Mouse (Mus musculus): ENCODE results near the gene Adcy5. TPM values are rescaled to one million over a fixed set of nuclear protein-coding genes. Genes with fewer than 3 reads are reported as not detected.

Gene Adcy5
- polyA plus RNA-seq, 1 experiment, result not detected

GRCm38 (mm10) chr16:35200432-35201142 lies 45.9 kb downstream of the Adcy5 start:
- H3K4me3 ChIP-seq, result no peak overlapping the region
- no peak for TF ChIP-seq USF1 (IDR thresholded peaks at IDR 0.05; ENCODE audit: low read depth)
- no peak for TF ChIP-seq TCF12 (IDR thresholded peaks at IDR 0.05; ENCODE audit: insufficient read depth, poor library complexity, severe bottlenecking)
- no peak for TF ChIP-seq MAX (IDR thresholded peaks at IDR 0.05; ENCODE audit: low read depth)

GRCm38 (mm10) chr16:35201281-35201680 lies 46.6 kb downstream of the Adcy5 start:
- Histone ChIP-seq H3K79me2 (ENCODE audit: control insufficient read depth, insufficient read depth) (no peaks in the 10 kb centered on the region), H3K4me2 (ENCODE audit: low read depth) (no peak overlapping the region), H3K36me3 (ENCODE audit: control insufficient read depth, insufficient read depth) (no peaks in the 10 kb centered on the region), H3ac (ENCODE audit: control insufficient read depth, insufficient read length) (no peak overlapping the region), H3K4me3 (no peak overlapping the region), H3K27me3 (ENCODE audit: control insufficient read depth, insufficient read depth, insufficient read length) (peaks cover 37% of the 10 kb centered on the region)
- TF ChIP-seq TCF12 (IDR thresholded peaks at IDR 0.05; ENCODE audit: insufficient read depth, poor library complexity, severe bottlenecking) (no peak), POLR2A (IDR thresholded peaks at IDR 0.05; ENCODE audit: insufficient read length, low read depth) (no peak), MYOG (IDR thresholded peaks at IDR 0.05; ENCODE audit: control insufficient read depth in 1 of 3, insufficient read depth in 1 of 3, insufficient read length in 2 of 3, low read depth in 2 of 3) (no peak), CEBPB (IDR thresholded peaks at IDR 0.05; ENCODE audit: insufficient read depth, poor library complexity, severe bottlenecking) (no peak), MAX (IDR thresholded peaks at IDR 0.05; ENCODE audit: low read depth) (no peak), POLR2AphosphoS2 (IDR thresholded peaks at IDR 0.05; ENCODE audit: insufficient read length, low read depth) (no peak), REST (IDR thresholded peaks at IDR 0.05; ENCODE audit: insufficient read depth, insufficient read length) (no peak), USF1 (IDR thresholded peaks at IDR 0.05; ENCODE audit: low read depth) (no peak), E2F4 (IDR thresholded peaks at IDR 0.05; ENCODE audit: insufficient read depth) (no peak), TCF3 (IDR thresholded peaks at IDR 0.05; ENCODE audit: insufficient read length, low read depth) (no peak)

More at GRCm38 (mm10) chr16:35200432-35201142, 45.9 kb downstream of the Adcy5 start:
- Histone ChIP-seq H3K4me2 (ENCODE audit: low read depth) (no peak overlapping the region), H3K79me2 (ENCODE audit: control insufficient read depth, insufficient read depth) (no peaks in the 10 kb centered on the region), H3K36me3 (ENCODE audit: control insufficient read depth, insufficient read depth) (no peaks in the 10 kb centered on the region), H3ac (ENCODE audit: control insufficient read depth, insufficient read length) (no peak overlapping the region), H3K27me3 (ENCODE audit: control insufficient read depth, insufficient read depth, insufficient read length) (peaks cover 30% of the 10 kb centered on the region)

DNA sequence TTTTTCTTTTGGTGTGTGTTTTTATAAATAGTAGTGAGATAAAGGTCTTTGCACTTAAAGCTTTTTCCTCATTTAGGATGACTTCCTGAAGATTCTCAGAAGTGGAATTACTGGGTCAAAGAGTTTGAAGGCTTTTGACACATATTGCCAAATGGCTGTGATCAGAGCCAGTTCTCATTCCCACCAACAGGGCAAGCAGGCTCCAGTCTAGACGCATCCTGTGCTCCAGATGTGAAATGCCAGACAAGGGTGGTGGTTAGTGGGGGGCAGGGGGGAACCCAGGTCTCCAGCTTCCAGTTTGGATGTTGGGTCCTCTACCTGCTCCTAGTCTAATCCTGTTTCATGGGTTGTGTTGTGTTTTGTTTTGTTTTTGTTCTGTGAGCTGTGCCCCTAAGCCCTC lies 48.8 kb downstream of the Adcy5 start:
- H3K36me3 ChIP-seq (ENCODE audit: control insufficient read depth, insufficient read depth), result no peaks in the 10 kb centered on the region
- no peak overlapping the region for H3ac ChIP-seq (ENCODE audit: control insufficient read depth, insufficient read length)
- TF ChIP-seq MAX (IDR thresholded peaks at IDR 0.05; ENCODE audit: low read depth) (no peak), CEBPB (IDR thresholded peaks at IDR 0.05; ENCODE audit: insufficient read depth, poor library complexity, severe bottlenecking) (no peak), E2F4 (IDR thresholded peaks at IDR 0.05; ENCODE audit: insufficient read depth) (no peak), MYOD1 (IDR thresholded peaks at IDR 0.05; ENCODE audit: control insufficient read depth in 1 of 3, insufficient read length in 2 of 3, low read depth in 2 of 3) (no peak), MYOG (IDR thresholded peaks at IDR 0.05; ENCODE audit: control insufficient read depth in 1 of 3, insufficient read depth in 1 of 3, insufficient read length in 2 of 3, low read depth in 2 of 3) (no peak), REST (IDR thresholded peaks at IDR 0.05; ENCODE audit: insufficient read depth, insufficient read length) (no peak), TCF3 (IDR thresholded peaks at IDR 0.05; ENCODE audit: insufficient read length, low read depth) (no peak), USF1 (IDR thresholded peaks at IDR 0.05; ENCODE audit: low read depth) (no peak), POLR2A (IDR thresholded peaks at IDR 0.05; ENCODE audit: insufficient read length, low read depth) (no peak), POLR2AphosphoS2 (IDR thresholded peaks at IDR 0.05; ENCODE audit: insufficient read length, low read depth) (no peak), SRF (IDR thresholded peaks at IDR 0.05; ENCODE audit: control insufficient read depth, insufficient read length, low read depth) (no peak), TCF12 (IDR thresholded peaks at IDR 0.05; ENCODE audit: insufficient read depth, poor library complexity, severe bottlenecking) (no peak)
- peaks cover 45% of the 10 kb centered on the region for H3K27me3 ChIP-seq (ENCODE audit: control insufficient read depth, insufficient read depth, insufficient read length)
- H3K4me2 ChIP-seq (ENCODE audit: low read depth), result no peak overlapping the region
- no peaks in the 10 kb centered on the region for H3K79me2 ChIP-seq (ENCODE audit: control insufficient read depth, insufficient read depth)
- H3K4me3 ChIP-seq, result no peak overlapping the region

- no peaks in the 10 kb centered on the region for H3K36me3 ChIP-seq (ENCODE audit: control insufficient read depth, insufficient read depth)
- H3ac ChIP-seq (ENCODE audit: control insufficient read depth, insufficient read length), result no peak overlapping the region
- no peak overlapping the region for H3K4me3 ChIP-seq
- TF ChIP-seq SRF (IDR thresholded peaks at IDR 0.05; ENCODE audit: control insufficient read depth, insufficient read length, low read depth) (no peak), CEBPB (IDR thresholded peaks at IDR 0.05; ENCODE audit: insufficient read depth, poor library complexity, severe bottlenecking) (no peak), MYOG (IDR thresholded peaks at IDR 0.05; ENCODE audit: control insufficient read depth in 1 of 3, insufficient read depth in 1 of 3, insufficient read length in 2 of 3, low read depth in 2 of 3) (no peak), REST (IDR thresholded peaks at IDR 0.05; ENCODE audit: insufficient read depth, insufficient read length) (no peak), POLR2AphosphoS2 (IDR thresholded peaks at IDR 0.05; ENCODE audit: insufficient read length, low read depth) (no peak), POLR2A (IDR thresholded peaks at IDR 0.05; ENCODE audit: insufficient read length, low read depth) (no peak), USF1 (IDR thresholded peaks at IDR 0.05; ENCODE audit: low read depth) (no peak), TCF12 (IDR thresholded peaks at IDR 0.05; ENCODE audit: insufficient read depth, poor library complexity, severe bottlenecking) (no peak), E2F4 (IDR thresholded peaks at IDR 0.05; ENCODE audit: insufficient read depth) (no peak), MYOD1 (IDR thresholded peaks at IDR 0.05; ENCODE audit: control insufficient read depth in 1 of 3, insufficient read length in 2 of 3, low read depth in 2 of 3) (no peak)
- H3K4me2 ChIP-seq (ENCODE audit: low read depth), result no peak overlapping the region
- peaks cover 50% of the 10 kb centered on the region for H3K27me3 ChIP-seq (ENCODE audit: control insufficient read depth, insufficient read depth, insufficient read length)
- no peaks in the 10 kb centered on the region for H3K79me2 ChIP-seq (ENCODE audit: control insufficient read depth, insufficient read depth)
These were observed 51.0 kb downstream of the Adcy5 start for GRCm38 (mm10) chr16:35205681-35206080.

GRCm38 (mm10) chr16:35206426-35206825 lies 51.7 kb downstream of the Adcy5 start:
- H3ac ChIP-seq (ENCODE audit: control insufficient read depth, insufficient read length), result no peak overlapping the region
- no peak for TF ChIP-seq TCF3 (IDR thresholded peaks at IDR 0.05; ENCODE audit: insufficient read length, low read depth)
- no peak for TF ChIP-seq MAX (IDR thresholded peaks at IDR 0.05; ENCODE audit: low read depth)
- TF ChIP-seq MYOG (IDR thresholded peaks at IDR 0.05; ENCODE audit: control insufficient read depth in 1 of 3, insufficient read depth in 1 of 3, insufficient read length in 2 of 3, low read depth in 2 of 3), result no peak
- no peaks in the 10 kb centered on the region for H3K79me2 ChIP-seq (ENCODE audit: control insufficient read depth, insufficient read depth)
- H3K36me3 ChIP-seq (ENCODE audit: control insufficient read depth, insufficient read depth), result no peaks in the 10 kb centered on the region
- no peak overlapping the region for H3K4me2 ChIP-seq (ENCODE audit: low read depth)
- peaks cover 50% of the 10 kb centered on the region for H3K27me3 ChIP-seq (ENCODE audit: control insufficient read depth, insufficient read depth, insufficient read length)
- no peak overlapping the region for H3K4me3 ChIP-seq
